In the genomic region with DNA sequence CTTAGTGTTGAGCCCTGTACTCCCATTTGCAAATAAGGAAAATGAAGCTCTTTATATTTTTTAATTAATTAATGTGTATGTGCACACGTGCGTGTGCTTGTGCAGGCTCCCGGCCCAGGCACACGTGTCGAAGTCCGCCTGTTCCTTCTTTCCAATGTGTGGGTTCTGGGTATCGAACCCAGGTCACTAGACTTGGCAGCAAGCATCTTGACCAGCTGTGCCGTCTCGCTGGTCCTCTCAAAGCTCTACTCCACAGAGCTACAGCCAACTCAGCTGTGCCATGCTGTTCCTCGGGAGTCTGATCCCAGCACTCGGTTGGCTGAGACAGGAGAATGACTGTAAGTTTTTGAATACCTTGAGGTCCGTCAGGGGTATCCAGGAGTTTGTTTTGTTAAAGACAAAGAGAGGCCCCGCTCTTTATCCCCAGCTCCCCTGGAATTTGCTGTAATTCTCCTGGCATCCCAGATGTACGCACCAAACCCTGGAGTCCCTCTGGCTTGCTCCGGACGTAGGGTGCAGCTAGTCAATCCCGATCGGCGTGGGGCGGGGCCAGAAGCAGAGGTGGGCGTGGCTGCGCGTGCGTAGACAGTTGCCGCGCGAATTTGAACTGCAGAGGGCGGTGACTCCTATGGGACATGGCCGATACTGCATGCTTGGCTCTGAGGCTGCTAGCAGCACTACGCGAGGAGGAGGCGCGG, we compare ENCODE assay signal across 8 mouse cellular contexts. TPM values are rescaled to one million over a fixed set of nuclear protein-coding genes. Genes with fewer than 3 reads are reported as not detected.
DNase-seq lines count a peak whose midpoint lies in the region; ATAC-seq and TF ChIP-seq lines count a peak whose summit lies in the region.

A gene (plus strand): TSS at position 610 of the 698 bp plus-strand sequence.

- H3K36me3 ChIP-seq in forebrain, embryonic 15.5 days = peaks cover 5% of the 10 kb centered on the region; the same call in 1 of the 2 replicates
- peaks cover 36% of the 10 kb centered on the region for H3K36me3 ChIP-seq in lung, embryonic 14.5 days (ENCODE audit: insufficient read depth)
- peaks cover 5% of the 10 kb centered on the region; the same call in 1 of the 2 replicates for H3K36me3 ChIP-seq in thymus, adult 2 months (ENCODE audit: control insufficient read depth, insufficient read depth, low read length)

- 0 out of 2 replicates have a peak, but pooled peaks have one; percentile 29 for TF ChIP-seq POLR2A in olfactory bulb, adult 2 months (IDR thresholded peaks at IDR 0.05; ENCODE audit: insufficient read depth, low read depth, low read length)
- TF ChIP-seq POLR2A in thymus, adult 2 months (IDR thresholded peaks at IDR 0.05; ENCODE audit: control insufficient read depth, extremely low read depth, insufficient read depth, low read length, poor library complexity) = peak; percentile 57; the same call in 1 of the 2 replicates

- peak within 1 kb of the TSS; percentile 35 for H3K9ac ChIP-seq in forebrain, embryonic 15.5 days (replicated peaks)
- peak within 1 kb of the TSS; percentile 79 for H3K9ac ChIP-seq in lung, embryonic 14.5 days

- H3K9me3 ChIP-seq in forebrain, embryonic 15.5 days = no peaks in the 10 kb centered on the region
- no peaks in the 10 kb centered on the region for H3K9me3 ChIP-seq in lung, embryonic 14.5 days (ENCODE audit: low read depth, low read length)

- 14% methylated on average over 33 of the region's 33 CpGs for WGBS in forebrain, embryonic 15.5 days
- 15% methylated on average over 33 of the region's 33 CpGs for WGBS in lung, embryonic 14.5 days
- WGBS in olfactory bulb, adult 2 months = 14% methylated on average over 33 of the region's 33 CpGs
- 15% methylated on average over 33 of the region's 33 CpGs for WGBS in thymus, adult 2 months

- H3K4me1 ChIP-seq in forebrain, embryonic 15.5 days = peaks cover 19% of the 10 kb centered on the region
- H3K4me1 ChIP-seq in lung, embryonic 14.5 days (ENCODE audit: insufficient read depth) = no peaks in the 10 kb centered on the region
- peaks cover 18% of the 10 kb centered on the region for H3K4me1 ChIP-seq in olfactory bulb, adult 2 months (ENCODE audit: control insufficient read depth, insufficient read depth, low read length)
- H3K4me1 ChIP-seq in thymus, adult 2 months (replicated peaks; ENCODE audit: control insufficient read depth, insufficient read depth, low read length) = peaks cover 15% of the 10 kb centered on the region

- ATAC-seq in forebrain, embryonic 15.5 days (replicated peaks) = peak; percentile 92
- peak; percentile 93 for ATAC-seq in lung, embryonic 14.5 days (ENCODE audit: insufficient read depth)

- intact Hi-C loops in heart, postnatal 36 days (cut with DNase I) = loop anchor here (1.0 to 2.0 kb wide), 2 partner anchors 34 to 65 kb away; a partner anchor contains a TSS

- H3K27me3 ChIP-seq in forebrain, embryonic 15.5 days = no peaks in the 10 kb centered on the region
- no peaks in the 10 kb centered on the region for H3K27me3 ChIP-seq in lung, embryonic 14.5 days (ENCODE audit: insufficient read depth, low read length)
- H3K27me3 ChIP-seq in thymus, adult 2 months (ENCODE audit: control insufficient read depth, insufficient read depth, low read length) = no peaks in the 10 kb centered on the region

- peak; percentile 99 for DNase-seq in ES-CJ7 (ENCODE audit: low read depth, low spot score)
- peak; percentile 92 for DNase-seq in cerebellum, adult 11 months
- DNase-seq in heart, postnatal 36 days = peak; percentile 99
- peak; percentile 89 to 93 for DNase-seq in layer of hippocampus, adult 2 months (ENCODE audit: low spot score in 2 of 2)
- DNase-seq in lung, embryonic 14.5 days = peak; percentile 99
- peak; percentile 98 for DNase-seq in thymus, adult 2 months

- H3K4me3 ChIP-seq in forebrain, embryonic 15.5 days = peak within 1 kb of the TSS; percentile 44
- peak within 1 kb of the TSS; percentile 52 for H3K4me3 ChIP-seq in layer of hippocampus, adult 2 months
- H3K4me3 ChIP-seq in lung, embryonic 14.5 days (ENCODE audit: low read depth, low read length) = peak within 1 kb of the TSS; percentile 78
- peak within 1 kb of the TSS; percentile 37 for H3K4me3 ChIP-seq in olfactory bulb, adult 2 months (ENCODE audit: insufficient read depth, low read depth, low read length)
- H3K4me3 ChIP-seq in thymus, adult 2 months (ENCODE audit: control insufficient read depth, insufficient read depth, low read length) = peak within 1 kb of the TSS; percentile 51

- no peak within 1 kb of the TSS for H3K27ac ChIP-seq in forebrain, embryonic 15.5 days (replicated peaks)
- H3K27ac ChIP-seq in layer of hippocampus, adult 2 months = peak within 1 kb of the TSS; percentile 58; the same call in 1 of the 2 replicates
- peak within 1 kb of the TSS; percentile 46 for H3K27ac ChIP-seq in lung, embryonic 14.5 days (ENCODE audit: low read depth)
- H3K27ac ChIP-seq in olfactory bulb, adult 2 months (ENCODE audit: insufficient read depth, low read depth, low read length) = no peak within 1 kb of the TSS
- no peak within 1 kb of the TSS for H3K27ac ChIP-seq in thymus, adult 2 months (ENCODE audit: control insufficient read depth, insufficient read depth, low read length)

- TF ChIP-seq CTCF in layer of hippocampus, adult 2 months (conservative IDR thresholded peaks at IDR 0.05) = peak; percentile 83
- TF ChIP-seq CTCF in lung, embryonic 14.5 days (IDR thresholded peaks at IDR 0.05; ENCODE audit: low read depth) = peak; percentile 93
- peak; percentile 33; the same call in 1 of the 2 replicates for TF ChIP-seq CTCF in olfactory bulb, adult 2 months (IDR thresholded peaks at IDR 0.05; ENCODE audit: insufficient read depth, low read depth, low read length)
- TF ChIP-seq CTCF in thymus, adult 2 months (IDR thresholded peaks at IDR 0.05; ENCODE audit: borderline replicate concordance, control insufficient read depth, extremely low read depth, insufficient read depth, low read length, poor library complexity) = peak; percentile 56; the same call in 1 of the 2 replicates

- H3K4me2 ChIP-seq in forebrain, embryonic 15.5 days (replicated peaks) = peak within 1 kb of the TSS; percentile 72
- H3K4me2 ChIP-seq in lung, embryonic 14.5 days = peak within 1 kb of the TSS; percentile 88

RNA-seq across cellular contexts. Expression of the gene that starts here (rescaled TPM):
- 17.2 and 18.3 TPM in 2 replicates for polyA plus RNA-seq in forebrain, embryonic 15.5 days (2015; fragmentation: Nextera tagmentation; extraction: Ambion mirVana)
- under 1 TPM; 0.19 to 0.39 TPM for total RNA-seq in heart, postnatal 36 days (2021)
- total RNA-seq in layer of hippocampus, adult 2 months (2021) = under 1 TPM; 0.67 to 0.88 TPM
- polyA plus RNA-seq in lung, embryonic 14.5 days (2014; fragmentation: Nextera tagmentation; extraction: Ambion mirVana) = 32.2 and 38.0 TPM in 2 replicates
- polyA plus RNA-seq in olfactory bulb, adult 2 months (2012; ENCODE audit: insufficient read depth, insufficient read length, low replicate concordance, missing spikeins) = not detected in 2 replicates
- 60.0 and 72.6 TPM in 2 replicates for polyA plus RNA-seq in thymus, adult 2 months (2012; rRNA removed)

Comparison
In these comparisons a context has a peak if more than half of its experiments do, and no peak if none do; other contexts are left out.
1. RNA of the gene that starts here (polyA plus RNA-seq): 60.0 to 72.6 TPM in thymus, adult 2 months, 32.2 to 38.0 TPM in lung, embryonic 14.5 days and 17.2 to 18.3 TPM in forebrain, embryonic 15.5 days; not detected in olfactory bulb, adult 2 months; every median in the first group is over 10 times any median in the second.
2. Peak in DNase-seq in heart, postnatal 36 days; RNA of the gene not detected or under 1 TPM.
3. Peak in DNase-seq, H3K4me3 ChIP-seq and H3K27ac ChIP-seq in layer of hippocampus, adult 2 months; RNA of the gene not detected or under 1 TPM.
4. CTCF ChIP-seq: peak in every context shown above with its lines; median percentile 93 in lung, embryonic 14.5 days; 83 in layer of hippocampus, adult 2 months; 56 in thymus, adult 2 months; 33 in olfactory bulb, adult 2 months.
5. Peak in every context shown above with its lines, with median percentiles within 50 percentile points of each other: DNase-seq and H3K4me3 ChIP-seq.